Mouse (Mus musculus): Measurements from ENCODE around the gene Otop1. TPM values are rescaled to one million over a fixed set of nuclear protein-coding genes. Genes with fewer than 3 reads are reported as not detected.

Gene Otop1
- 0.07 and 0.21 TPM in 2 replicates for polyA plus RNA-seq (2012; rRNA removed)

DNA sequence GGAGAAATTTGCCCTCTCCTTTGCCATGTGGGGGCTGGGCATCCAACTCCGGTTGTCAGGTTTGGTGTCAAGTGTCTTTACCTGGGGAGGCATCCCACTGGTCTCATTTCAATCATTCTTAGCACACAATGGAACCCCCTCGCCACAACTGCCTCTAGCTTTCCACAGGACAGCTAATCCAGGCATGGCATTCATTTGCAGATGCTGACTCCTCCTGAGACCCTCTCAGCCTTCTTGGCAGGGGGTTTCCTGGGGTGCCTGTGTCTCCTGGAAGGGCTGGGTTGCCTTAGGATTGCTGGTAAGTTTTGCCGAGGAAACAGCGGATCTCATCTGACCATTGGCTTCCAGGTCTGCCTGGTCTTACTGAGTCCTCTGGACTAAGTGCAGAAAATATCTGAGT, at the start of gene Otop1:
Gene Otop1, plus strand, starts transcription at position 202 of the 400 bp plus-strand sequence.
- 27% methylated on average over 4 of the region's 4 CpGs for WGBS

DNA sequence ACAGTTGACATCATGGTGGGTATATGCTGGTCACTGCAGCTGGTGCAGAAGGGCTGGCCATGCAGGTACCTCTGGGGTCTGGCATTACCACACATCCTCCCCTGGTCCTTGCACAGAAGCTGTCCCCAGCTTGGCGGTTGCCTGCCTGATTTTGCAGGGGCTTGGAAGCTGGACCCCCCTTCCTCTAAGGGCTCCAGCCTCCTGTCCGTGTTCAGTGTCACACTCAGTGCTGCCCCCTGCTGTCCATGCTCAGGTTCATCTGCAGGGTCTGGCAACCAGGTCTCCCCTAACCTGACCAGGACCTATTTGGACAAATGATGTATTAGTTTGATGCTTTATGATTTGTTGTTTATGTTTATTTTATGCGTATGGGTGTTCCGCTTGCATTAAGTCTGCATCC, 40.4 kb upstream of the Otop1 start:
- 74% methylated on average over 4 of the region's 4 CpGs for WGBS
- no peak for DNase-seq (ENCODE audit: low read depth, low spot score)

More for the DNA sequence above, at the start of gene Otop1:
- DNase-seq (ENCODE audit: low read depth, low spot score) = no peak

DNA sequence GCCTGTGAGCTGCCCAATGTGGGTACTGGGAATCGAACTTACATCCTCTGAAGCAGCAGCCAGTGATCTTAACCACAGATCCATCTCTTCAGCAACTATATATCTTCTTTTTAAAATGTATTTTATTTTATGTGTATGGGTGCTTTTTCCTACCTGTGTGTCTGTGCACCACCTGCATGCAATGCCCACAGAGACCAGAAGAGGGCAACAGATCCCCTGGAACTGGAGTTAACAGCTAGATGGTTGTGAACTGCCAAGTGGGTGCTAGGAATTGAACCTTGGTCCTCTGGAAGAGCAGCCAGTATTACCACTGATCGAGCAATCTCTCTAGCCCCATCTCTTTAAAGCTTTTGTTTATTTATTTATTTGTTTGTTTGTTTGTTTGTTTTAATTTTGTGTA, 39.1 kb upstream of the Otop1 start:
- no peak for DNase-seq (ENCODE audit: low read depth, low spot score)
- 96% methylated on average over 2 of the region's 2 CpGs for WGBS

DNA sequence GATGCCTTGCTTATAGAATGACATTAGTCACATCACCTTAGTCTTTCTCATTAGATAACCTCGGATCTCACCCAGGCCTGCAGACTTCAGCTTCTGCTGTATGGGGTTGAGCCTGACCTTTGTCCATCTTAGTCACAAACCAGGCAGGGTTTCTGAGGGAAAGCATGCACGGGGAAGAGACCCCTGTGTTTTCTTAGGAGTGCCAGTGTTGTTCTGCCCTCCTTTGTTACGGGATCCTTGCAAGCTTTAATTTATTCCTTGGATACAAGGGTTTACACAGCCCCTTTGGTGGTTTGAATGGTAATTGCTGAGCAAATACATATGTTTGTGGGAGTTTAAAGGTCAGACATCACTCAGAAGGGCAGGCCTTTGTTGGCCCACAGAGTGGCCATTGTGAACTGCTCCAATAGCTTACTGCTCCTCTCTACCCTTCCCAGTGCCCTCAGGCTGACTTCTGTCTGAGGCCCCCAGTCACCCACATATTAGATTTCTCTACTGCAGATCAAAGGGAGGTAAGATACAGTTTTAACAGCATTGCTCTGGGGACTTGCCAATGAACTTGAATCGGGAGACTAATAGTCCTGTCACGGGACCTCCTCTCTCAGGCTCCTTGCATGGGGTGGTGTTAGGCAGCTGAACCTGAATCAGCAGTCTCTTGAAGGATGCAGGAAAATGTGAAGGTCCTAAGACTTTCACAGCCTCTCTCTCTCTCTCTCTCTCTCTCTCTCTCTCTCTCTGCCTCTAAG, 34.9 kb upstream of the Otop1 start:
- WGBS = 29% methylated on average over 5 of the region's 5 CpGs
- no peak for DNase-seq (ENCODE audit: low read depth, low spot score)

DNA sequence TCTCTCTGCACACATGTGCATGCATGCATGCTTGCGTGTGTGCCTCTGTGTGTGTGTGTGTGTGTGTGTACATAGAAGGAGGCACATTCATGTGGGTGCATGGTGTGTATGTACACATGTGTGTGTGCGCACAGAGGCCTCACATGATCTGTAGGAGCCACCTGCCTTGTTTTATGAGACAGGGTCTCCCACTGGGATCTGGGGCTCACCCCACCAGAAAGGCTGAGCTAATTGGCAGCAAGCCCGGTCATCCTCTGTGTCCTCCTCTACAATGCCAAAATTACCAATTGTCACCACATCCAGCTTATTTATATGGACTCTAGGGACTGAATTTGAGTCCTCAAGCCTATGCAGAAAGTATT, 34.3 kb upstream of the Otop1 start:
- WGBS = 87% methylated on average over 3 of the region's 3 CpGs

DNA sequence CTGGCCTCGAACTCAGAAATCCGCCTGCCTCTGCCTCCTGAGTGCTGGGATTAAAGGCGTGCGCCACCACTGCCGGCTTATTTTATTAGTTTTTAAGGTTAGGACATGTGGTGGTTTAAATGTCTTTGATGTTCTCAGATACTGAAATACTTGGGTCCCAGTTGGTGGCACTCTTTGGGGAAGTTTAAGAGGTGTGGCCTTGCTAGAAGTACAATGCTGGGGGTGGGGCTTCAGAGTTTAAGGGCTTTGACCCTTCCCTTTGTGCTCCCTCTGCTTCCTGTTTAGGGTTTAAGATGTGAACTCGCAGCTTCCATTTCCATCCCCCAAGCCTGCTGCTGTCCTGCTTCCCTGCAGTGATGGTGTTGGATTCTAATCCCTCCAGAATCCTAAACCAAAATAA, 33.8 kb upstream of the Otop1 start:
- WGBS = 82% methylated on average over 6 of the region's 6 CpGs
- DNase-seq (ENCODE audit: low read depth, low spot score) = no peak

More for the DNA sequence above, 34.3 kb upstream of the Otop1 start:
- no peak for DNase-seq (ENCODE audit: low read depth, low spot score)

DNA sequence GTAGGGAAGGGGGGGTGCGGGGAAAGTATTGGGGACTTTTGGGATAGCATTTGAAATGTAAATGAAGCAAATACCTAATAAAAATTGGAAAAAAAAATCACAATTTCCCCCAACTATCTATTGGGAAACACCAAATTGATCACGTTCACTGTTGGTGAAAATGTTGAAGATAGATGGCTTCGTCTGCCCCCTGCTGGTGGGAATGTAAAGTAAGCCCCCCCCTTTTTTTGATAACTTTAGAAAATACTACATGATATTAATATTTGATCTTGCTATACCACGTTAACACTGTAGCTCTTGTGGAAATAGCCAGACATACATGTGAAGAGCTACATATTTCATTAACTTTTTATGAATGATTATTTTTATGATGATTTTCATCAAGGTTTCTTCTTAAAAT, 20.6 kb upstream of the Otop1 start:
- no peak for DNase-seq (ENCODE audit: low read depth, low spot score)
- WGBS = 33% methylated on average over 4 of the region's 4 CpGs

DNA sequence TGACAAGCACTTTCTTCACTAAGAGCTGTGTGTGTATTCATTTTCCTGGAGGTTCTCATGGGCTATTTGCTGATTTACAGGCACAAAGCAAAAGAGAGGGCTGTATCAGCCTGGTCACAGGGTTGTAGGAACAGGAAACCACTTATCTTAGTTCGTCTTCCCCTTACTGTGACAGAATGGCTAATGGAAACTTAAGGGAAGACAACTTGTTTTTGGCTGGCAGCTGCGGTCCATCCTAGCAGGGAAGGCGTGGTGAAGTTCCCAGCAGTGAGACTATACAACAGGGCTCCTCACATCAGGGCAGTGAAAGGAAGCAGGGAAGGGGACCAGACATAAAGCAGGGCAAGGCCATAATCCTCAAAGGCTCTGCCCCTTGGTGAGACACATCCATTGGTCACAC, 20.1 kb upstream of the Otop1 start:
- WGBS = 73% methylated on average over 3 of the region's 3 CpGs
- DNase-seq (ENCODE audit: low read depth, low spot score) = no peak

DNA sequence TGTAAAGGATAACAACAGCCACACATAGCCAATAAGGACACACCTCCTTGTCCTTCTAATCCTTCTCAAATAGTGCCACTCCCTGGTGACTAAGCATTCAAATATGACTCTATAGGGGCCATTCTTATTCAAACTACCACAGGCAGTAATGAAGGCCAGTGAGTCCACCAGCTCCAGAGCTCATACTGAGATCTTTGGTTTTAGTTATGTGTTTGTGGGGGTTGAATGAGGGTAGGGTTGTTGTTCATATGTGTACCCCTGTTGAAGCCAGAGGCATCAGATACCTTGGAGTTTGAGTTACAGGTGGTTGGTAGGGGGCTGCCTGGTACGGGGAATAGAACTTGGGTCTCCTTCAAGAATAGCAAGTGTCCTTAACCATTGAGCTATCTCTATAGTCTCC, 19.2 kb upstream of the Otop1 start:
- DNase-seq (ENCODE audit: low read depth, low spot score) = no peak
- whole genome bisulfite sequencing = 90% methylated on average over 1 of the region's 1 CpGs

DNA sequence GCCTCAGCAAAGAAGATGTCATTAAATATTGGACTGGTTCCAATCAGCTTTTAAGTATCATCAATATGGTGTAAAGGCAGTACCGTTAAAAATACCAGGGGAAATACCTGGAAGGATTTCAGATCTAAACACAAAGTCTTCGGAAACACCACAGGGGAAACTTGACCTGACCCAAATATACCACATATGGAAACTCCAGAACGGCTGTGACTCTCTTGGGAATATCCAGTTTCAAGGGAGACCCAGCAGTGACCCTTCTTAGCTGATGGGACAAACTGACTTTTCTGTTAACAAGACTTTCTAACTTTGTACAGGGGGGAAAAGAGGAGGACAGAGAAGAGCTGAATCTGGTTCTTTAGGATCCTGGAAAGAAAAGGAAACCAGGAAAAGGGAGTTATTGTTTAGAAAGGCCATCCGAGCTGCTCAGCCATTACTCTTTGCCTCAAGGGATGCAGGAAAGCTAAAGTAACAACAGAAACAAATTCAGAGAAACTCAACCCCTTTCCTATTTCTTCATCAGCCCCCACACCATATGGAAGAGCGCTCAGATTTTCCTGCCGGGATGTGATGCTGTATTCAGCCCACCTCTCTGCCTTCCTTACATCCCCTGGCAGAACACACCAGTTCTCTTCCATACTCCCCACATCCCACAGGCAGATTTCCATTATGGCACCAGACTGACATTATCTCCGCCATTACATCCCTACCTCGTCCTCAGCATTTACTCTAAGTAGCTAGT, 17.6 kb upstream of the Otop1 start:
- DNase-seq (ENCODE audit: low read depth, low spot score) = no peak
- 85% methylated on average over 8 of the region's 8 CpGs for WGBS

DNA sequence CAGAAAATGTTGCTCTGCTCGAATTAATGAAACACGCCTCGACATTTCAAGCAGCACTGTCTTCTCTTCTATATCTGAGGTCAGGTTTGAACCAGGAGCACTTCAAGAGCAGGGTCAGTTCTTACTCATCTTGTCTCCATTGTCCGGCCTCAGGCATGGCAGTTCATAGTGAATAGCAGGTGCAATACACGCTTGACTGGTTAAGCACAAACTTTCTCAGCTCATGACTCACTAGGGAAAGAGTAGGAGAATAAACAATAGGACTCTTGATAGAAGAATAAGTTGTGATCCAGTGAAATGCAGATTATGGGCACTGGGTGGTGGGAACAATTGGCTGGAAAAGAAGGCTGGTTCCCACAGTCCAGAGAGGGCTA, 17.0 kb upstream of the Otop1 start:
- WGBS = 91% methylated on average over 5 of the region's 5 CpGs
- no peak for DNase-seq (ENCODE audit: low read depth, low spot score)

DNA sequence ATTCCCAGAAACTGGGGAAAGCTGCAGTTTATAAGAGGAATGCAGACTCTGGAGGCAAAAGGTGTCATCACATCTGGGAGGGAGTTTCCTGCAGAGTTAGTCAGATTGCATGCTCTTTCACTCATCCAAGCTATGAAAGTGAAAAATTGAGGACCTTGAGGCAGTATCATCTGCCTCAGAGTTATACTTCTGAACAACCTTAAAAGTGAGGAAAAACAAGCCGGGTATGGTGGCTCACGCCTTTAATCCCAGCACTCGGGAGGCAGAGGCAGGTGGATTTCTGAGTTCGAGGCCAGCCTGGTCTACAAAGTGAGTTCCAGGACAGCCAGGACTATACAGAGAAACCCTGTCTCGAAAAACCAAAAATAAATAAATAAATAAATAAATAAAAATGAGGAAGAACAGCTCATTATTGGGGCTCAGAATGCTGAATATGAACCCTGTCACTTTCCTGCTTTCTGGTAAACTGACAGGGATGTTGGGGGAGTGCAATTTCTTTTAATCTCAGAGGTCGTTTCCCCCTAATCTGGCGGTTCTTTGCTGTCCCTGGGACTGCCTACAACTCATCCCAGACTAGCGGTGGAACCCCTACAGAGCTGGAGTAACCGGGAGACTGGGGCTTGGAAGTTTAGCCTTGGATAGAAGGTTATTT, 16.2 kb upstream of the Otop1 start:
- DNase-seq (ENCODE audit: low read depth, low spot score) = no peak
- WGBS = 36% methylated on average over 9 of the region's 9 CpGs

DNA sequence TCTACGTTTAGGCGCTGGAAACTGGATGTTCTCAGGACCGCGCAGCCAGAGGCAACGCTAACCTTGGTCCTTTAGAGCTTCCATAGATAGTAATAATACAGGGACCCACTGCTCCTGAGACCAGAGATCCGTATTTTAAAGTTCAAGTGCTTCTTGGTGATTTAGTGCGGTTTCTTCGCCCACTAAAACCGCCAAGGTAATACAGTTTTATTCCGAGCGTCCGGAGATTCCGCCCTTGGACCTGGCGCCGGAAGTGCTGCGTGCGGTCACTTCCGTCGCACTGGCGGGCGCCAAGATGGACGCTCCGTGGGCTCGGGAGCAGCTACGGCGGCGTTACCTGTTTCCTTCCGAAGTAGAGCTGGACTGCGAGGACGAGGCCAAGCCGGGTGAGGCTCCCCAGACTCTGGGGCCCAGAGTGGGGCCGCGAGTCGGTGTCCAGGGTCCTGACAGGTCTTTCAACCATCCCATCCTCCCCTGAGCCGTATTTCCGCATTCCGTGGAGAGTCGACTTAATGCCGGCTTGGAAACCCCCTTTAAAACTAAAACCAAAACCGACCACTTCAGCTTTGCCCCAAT, 15.6 kb upstream of the Otop1 start, which contains the start of gene Tmem128:
Gene Tmem128, plus strand, starts transcription at position 79 of the 576 bp plus-strand sequence.
- DNase-seq (ENCODE audit: low read depth, low spot score) = peak; percentile 29
- under 1% methylated on average over 40 of the region's 40 CpGs for WGBS

DNA sequence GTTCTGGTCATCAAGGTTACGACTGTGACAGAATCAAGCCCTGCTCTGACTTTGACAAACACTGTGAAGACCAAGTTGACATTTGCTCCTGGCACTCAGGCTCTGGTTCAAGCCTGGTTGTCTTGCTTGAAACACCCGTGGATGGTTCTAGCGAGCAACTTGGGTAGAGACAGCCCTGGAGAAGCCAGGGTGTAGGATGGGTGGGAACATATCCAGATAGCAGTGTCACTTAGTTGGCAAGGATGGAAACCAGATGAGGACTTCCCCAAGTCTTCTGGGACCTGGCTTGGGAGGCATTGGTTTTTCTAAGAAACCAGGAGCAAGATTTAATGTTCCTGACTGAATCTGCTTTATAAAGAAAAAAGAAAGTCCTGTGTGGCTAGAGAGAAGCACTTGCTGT, 4.8 kb upstream of the Otop1 start:
- DNase-seq (ENCODE audit: low read depth, low spot score) = no peak
- 85% methylated on average over 3 of the region's 3 CpGs for WGBS

DNA sequence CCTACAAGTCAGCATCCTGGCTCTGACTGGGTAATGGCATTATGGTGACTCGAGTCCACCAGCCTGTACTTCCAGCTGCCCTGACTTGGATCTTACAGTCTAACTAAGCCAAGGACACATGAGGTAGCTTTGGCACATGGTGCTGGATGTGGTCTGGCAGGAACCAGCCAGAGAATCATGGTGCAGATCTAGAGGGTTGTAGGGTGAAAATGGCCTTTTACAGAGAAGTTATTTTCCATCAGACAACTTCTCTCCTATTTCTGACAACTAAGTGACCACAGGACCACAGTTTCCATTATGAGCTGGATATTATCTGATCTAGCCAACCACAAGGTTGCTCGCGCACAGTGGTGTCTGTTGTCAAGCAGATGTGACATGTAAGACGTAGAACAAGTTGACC, 1.9 kb upstream of the Otop1 start:
- no peak for DNase-seq (ENCODE audit: low read depth, low spot score)
- WGBS = 84% methylated on average over 4 of the region's 4 CpGs

DNA sequence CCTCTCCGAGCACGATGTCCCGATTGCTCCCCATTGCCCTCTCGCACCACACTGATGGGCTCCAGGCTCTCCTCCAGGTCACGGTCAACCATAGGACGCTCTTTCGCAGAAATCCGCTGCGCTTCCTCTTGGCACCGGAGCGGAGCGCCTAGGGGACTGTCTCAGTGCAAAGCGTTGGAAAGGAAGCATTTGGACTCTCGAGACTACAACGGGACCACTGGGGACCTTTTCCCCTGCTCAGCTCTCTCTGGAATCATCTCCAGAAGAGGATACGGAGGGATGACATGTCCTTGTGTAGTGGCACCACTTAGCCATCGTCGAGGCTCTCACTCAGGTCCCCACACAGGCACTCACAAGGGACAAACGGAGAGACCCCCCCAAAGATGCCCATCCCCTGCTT, 679 bp downstream of the Otop1 start:
- DNase-seq (ENCODE audit: low read depth, low spot score) = no peak
- 3% methylated on average over 19 of the region's 19 CpGs for WGBS

DNA sequence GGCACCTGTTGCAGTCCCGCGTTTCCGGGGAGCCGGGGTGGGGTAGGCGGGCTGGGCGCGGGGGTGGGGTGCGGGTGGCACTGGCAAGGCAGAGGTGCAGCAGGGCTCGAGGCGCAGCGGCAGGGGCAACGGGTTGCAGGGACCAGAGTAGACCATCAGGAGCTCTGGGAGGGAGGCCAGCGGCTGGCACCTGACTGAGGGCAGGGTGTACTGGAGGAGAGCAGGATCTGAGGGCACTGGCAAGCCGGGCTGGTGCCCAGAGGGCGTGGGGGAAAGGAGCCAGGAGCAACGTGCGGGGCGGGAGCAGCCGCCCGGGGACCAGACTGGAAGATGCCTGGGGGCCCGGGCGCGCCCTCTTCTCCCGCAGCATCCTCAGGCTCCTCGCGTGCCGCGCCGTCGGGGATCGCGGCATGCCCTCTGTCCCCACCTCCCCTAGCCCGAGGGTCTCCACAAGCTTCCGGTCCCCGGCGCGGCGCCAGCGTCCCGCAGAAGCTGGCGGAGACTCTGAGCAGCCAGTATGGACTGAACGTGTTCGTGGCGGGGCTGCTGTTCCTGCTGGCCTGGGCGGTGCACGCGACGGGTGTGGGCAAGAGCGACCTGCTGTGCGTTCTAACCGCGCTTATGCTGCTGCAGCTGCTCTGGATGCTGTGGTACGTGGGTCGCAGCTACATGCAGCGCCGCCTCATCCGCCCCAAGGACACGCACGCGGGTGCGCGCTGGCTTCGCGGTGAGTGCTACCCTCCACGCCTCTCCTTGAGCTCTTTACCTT, 1.5 kb downstream of the Otop1 start:
- DNase-seq (ENCODE audit: low read depth, low spot score) = no peak
- 3% methylated on average over 64 of the region's 65 CpGs for WGBS

DNA sequence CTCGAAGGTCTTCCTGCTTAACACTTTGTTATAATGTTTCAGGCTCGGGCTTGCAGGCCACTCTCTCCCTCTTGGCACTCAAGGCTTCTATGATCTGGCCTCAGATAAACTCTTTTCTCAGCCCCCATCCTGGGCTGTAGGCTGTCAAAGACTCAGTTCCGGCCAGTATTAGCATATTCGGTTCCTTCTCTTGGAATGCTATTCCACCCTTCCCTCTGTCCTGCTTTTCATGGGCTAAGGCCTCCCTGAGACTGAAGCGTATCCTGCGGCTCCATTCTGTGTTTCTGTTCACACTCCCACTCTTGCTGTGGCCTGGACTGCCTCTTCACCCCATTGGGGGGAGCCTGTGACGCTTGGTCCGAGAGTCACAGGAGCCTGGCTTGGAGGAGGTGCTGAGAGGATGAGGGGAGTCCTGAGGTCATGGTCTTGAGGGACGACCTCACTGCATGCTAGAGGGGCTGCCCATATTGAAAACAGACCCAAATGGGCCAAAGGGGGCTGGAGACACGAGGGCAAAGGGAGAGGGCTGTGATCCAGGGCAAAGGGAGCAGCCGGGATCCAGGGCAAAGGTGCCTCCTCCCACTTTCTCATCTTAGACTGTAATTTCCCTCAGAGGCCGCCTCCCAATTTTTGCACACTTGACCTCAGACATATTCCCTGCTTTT, 2.3 kb downstream of the Otop1 start:
- DNase-seq (ENCODE audit: low read depth, low spot score) = no peak
- 13% methylated on average over 12 of the region's 12 CpGs for WGBS

DNA sequence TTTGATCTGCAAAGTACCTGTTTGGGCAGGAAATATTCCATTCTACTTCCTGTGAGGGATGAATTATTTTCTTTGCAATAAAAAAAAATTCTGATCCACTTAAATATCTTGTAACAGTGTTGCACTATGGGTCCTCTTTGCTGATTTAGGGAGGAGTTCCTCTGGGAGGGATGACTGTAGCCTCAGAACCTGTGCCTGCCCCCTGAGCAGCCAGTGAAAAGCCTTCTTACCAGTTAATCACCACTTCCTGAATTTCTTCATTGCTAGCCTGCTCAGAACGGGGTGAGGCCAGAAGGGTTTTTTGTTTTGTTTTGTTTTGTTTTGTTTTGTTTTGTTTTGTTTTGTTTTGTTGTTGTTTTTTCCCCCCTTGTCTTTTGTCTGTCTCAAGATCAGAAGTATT, 4.3 kb downstream of the Otop1 start:
- DNase-seq (ENCODE audit: low read depth, low spot score) = no peak
- WGBS = 26% methylated on average over 1 of the region's 1 CpGs

All from large intestine, adult 2 months (tissue).